Mouse (Mus musculus): ENCODE data around the gene Morf4l1. TPM values are rescaled to one million over a fixed set of nuclear protein-coding genes. Genes with fewer than 3 reads are reported as not detected.

Morf4l1 gene
- total and polyA plus RNA-seq, 3 experiments = 118 to 219 (median 172) TPM

- no peak for DNase-seq (ENCODE audit: low spot score)
- Histone ChIP-seq H3K9me3 (replicated peaks) (peaks cover 12% of the 10 kb centered on the region), H3K4me1 (ENCODE audit: insufficient read depth, low read depth, low read length) (no peaks in the 10 kb centered on the region), H3K27me3 (ENCODE audit: insufficient read depth, low read length) (no peaks in the 10 kb centered on the region), H3K4me3 (ENCODE audit: low read depth, low read length) (no peak overlapping the region), H3K36me3 (replicated peaks) (no peaks in the 10 kb centered on the region)
- TF ChIP-seq TAL1 (conservative IDR thresholded peaks at IDR 0.05; ENCODE audit: low read depth, low read length) (no peak), CTCF (IDR thresholded peaks at IDR 0.05; ENCODE audit: low read depth, low read length) (no peak), POLR2AphosphoS5 (IDR thresholded peaks at IDR 0.05; ENCODE audit: insufficient replicate concordance, low read depth, low read length) (no peak), GATA2 (IDR thresholded peaks at IDR 0.05; ENCODE audit: borderline replicate concordance, low read depth, low read length) (no peak), GATA1 (IDR thresholded peaks at IDR 0.05; ENCODE audit: borderline replicate concordance, low read length) (no peak)
- ATAC-seq (ENCODE audit: extremely low read depth, insufficient number of reproducible peaks, low FRiP score, poor library complexity, severe bottlenecking) = no peak
Observed at GRCm38 (mm10) chr9:90056716-90057115, 57.9 kb downstream of the Morf4l1 start.

DNA sequence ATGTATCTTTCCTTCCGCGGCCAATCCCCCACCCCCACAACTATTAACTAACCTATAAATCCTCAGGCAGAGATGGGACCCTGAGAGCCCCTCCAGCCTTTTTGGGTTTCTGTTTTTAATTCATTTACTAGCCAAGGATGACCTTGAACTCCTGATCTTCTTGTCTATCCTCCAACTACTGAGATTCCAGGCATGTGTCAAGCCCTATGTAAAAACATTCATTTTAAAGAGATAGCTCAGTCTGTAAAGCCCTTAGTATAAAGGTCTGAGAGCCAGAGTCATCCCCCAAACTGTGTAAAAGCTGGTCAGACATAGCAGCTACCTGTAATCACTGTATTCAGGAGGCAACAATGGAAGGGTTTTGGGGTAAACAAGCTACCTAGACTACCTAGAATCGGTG is 58.7 kb downstream of the Morf4l1 start:
- ATAC-seq (ENCODE audit: extremely low read depth, insufficient number of reproducible peaks, low FRiP score, poor library complexity, severe bottlenecking) (no peak), DNase-seq (ENCODE audit: low spot score) (no peak)
- H3K9me3 ChIP-seq (replicated peaks) = peaks cover 13% of the 10 kb centered on the region
- no peak for TF ChIP-seq TAL1 (conservative IDR thresholded peaks at IDR 0.05; ENCODE audit: low read depth, low read length)
- no peak for TF ChIP-seq POLR2AphosphoS5 (IDR thresholded peaks at IDR 0.05; ENCODE audit: insufficient replicate concordance, low read depth, low read length)
- TF ChIP-seq CTCF (IDR thresholded peaks at IDR 0.05; ENCODE audit: low read depth, low read length) = no peak
- H3K4me1 ChIP-seq (ENCODE audit: insufficient read depth, low read depth, low read length) = no peaks in the 10 kb centered on the region
- H3K36me3 ChIP-seq (replicated peaks) = no peaks in the 10 kb centered on the region
- no peaks in the 10 kb centered on the region for H3K27me3 ChIP-seq (ENCODE audit: insufficient read depth, low read length)
- H3K4me3 ChIP-seq (ENCODE audit: low read depth, low read length) = no peak overlapping the region

DNA sequence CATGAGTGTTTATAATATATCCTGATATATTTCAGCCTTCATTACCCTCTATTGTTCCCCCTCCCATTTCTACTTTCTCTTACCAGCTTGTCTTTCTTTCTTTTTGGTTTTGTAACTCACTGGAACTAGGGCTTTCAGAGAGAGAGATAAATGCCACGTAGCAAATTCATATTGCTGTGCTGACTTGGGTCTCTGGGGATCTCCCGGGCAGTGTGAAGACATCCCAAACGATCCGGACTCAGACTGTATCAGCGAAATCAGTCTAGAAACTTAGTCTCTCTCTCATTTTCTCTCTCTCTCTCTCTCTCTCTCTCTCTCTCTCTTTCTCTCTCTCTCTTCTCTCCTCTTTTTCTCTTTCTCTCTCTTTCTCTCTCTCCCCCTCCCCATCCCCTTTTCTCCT is 59.2 kb downstream of the Morf4l1 start:
- no peak for DNase-seq (ENCODE audit: low spot score)
- Histone ChIP-seq H3K4me1 (ENCODE audit: insufficient read depth, low read depth, low read length) (no peaks in the 10 kb centered on the region), H3K9me3 (replicated peaks) (peaks cover 17% of the 10 kb centered on the region), H3K36me3 (replicated peaks) (no peaks in the 10 kb centered on the region), H3K27me3 (ENCODE audit: insufficient read depth, low read length) (no peaks in the 10 kb centered on the region), H3K4me3 (ENCODE audit: low read depth, low read length) (no peak overlapping the region)
- no peak for TF ChIP-seq TAL1 (conservative IDR thresholded peaks at IDR 0.05; ENCODE audit: low read depth, low read length)
- no peak for TF ChIP-seq GATA1 (IDR thresholded peaks at IDR 0.05; ENCODE audit: borderline replicate concordance, low read length)
- no peak for TF ChIP-seq GATA2 (IDR thresholded peaks at IDR 0.05; ENCODE audit: borderline replicate concordance, low read depth, low read length)
- no peak for TF ChIP-seq CTCF (IDR thresholded peaks at IDR 0.05; ENCODE audit: low read depth, low read length)
- no peak for TF ChIP-seq POLR2AphosphoS5 (IDR thresholded peaks at IDR 0.05; ENCODE audit: insufficient replicate concordance, low read depth, low read length)
- no peak for ATAC-seq (ENCODE audit: extremely low read depth, insufficient number of reproducible peaks, low FRiP score, poor library complexity, severe bottlenecking)

GRCm38 (mm10) chr9:90054371-90055145 is 60.0 kb downstream of the Morf4l1 start:
- Histone ChIP-seq H3K36me3 (replicated peaks) (no peaks in the 10 kb centered on the region), H3K9me3 (replicated peaks) (peaks cover 17% of the 10 kb centered on the region), H3K4me1 (ENCODE audit: insufficient read depth, low read depth, low read length) (no peaks in the 10 kb centered on the region), H3K27me3 (ENCODE audit: insufficient read depth, low read length) (no peaks in the 10 kb centered on the region), H3K4me3 (ENCODE audit: low read depth, low read length) (no peak overlapping the region)
- no peak for DNase-seq (ENCODE audit: low spot score)
- TF ChIP-seq TAL1 (conservative IDR thresholded peaks at IDR 0.05; ENCODE audit: low read depth, low read length) (no peak), POLR2AphosphoS5 (IDR thresholded peaks at IDR 0.05; ENCODE audit: insufficient replicate concordance, low read depth, low read length) (no peak)
- no peak for ATAC-seq (ENCODE audit: extremely low read depth, insufficient number of reproducible peaks, low FRiP score, poor library complexity, severe bottlenecking)

- no peaks in the 10 kb centered on the region for H3K4me1 ChIP-seq (ENCODE audit: insufficient read depth, low read depth, low read length)
- H3K36me3 ChIP-seq (replicated peaks) = no peaks in the 10 kb centered on the region
- no peak within 1 kb of the TSS for H3K4me3 ChIP-seq (ENCODE audit: low read depth, low read length)
- H3K27me3 ChIP-seq (ENCODE audit: insufficient read depth, low read length) = no peaks in the 10 kb centered on the region
- peaks cover 17% of the 10 kb centered on the region for H3K9me3 ChIP-seq (replicated peaks)
- no peak for ATAC-seq (ENCODE audit: extremely low read depth, insufficient number of reproducible peaks, low FRiP score, poor library complexity, severe bottlenecking)
- TF ChIP-seq GATA2 (IDR thresholded peaks at IDR 0.05; ENCODE audit: borderline replicate concordance, low read depth, low read length) = no peak
- TF ChIP-seq TAL1 (conservative IDR thresholded peaks at IDR 0.05; ENCODE audit: low read depth, low read length) = no peak
- no peak for TF ChIP-seq GATA1 (IDR thresholded peaks at IDR 0.05; ENCODE audit: borderline replicate concordance, low read length)
- TF ChIP-seq POLR2AphosphoS5 (IDR thresholded peaks at IDR 0.05; ENCODE audit: insufficient replicate concordance, low read depth, low read length) = no peak
- no peak for TF ChIP-seq CTCF (IDR thresholded peaks at IDR 0.05; ENCODE audit: low read depth, low read length)
- DNase-seq (ENCODE audit: low spot score) = no peak
Observed at GRCm38 (mm10) chr9:90053852-90054251, 60.7 kb downstream of the Morf4l1 start, which contains the start of gene Ctsh. TSS of gene Ctsh (plus strand) at chr9:90054152.

DNA sequence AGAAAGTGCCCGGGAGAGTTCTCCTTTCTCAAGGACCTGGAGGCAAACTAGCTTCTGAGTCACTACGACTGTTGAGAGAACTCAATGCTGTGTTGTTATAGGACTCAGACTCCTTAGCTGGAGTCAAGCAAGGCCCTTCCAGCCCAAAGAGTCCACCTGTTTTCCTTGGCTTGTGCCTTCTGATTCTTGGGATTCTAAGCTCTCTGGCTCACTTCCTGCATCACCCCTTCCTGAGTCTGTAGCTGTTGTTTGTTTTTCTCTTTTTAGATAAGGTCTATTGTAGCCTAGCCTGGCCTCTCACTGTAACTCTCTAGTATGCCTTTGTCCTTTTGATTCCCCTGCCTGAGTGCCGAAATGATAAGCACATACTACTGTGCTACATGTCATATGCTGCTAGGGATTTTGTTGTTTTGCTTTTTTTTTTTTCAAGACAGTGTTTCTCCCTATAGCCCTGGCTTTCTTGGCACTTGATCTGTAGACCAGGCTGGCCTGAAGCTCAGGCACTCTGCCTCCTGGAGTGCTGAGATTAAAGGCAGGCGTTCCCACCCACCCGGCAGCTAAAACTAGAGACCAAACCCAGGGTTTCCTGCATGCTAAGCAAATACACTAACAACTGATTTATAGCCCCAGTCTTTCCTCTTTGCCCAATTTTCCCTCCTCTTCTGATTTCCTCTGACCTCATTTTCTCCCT is 66.5 kb downstream of the Morf4l1 start:
- no peaks in the 10 kb centered on the region for H3K27me3 ChIP-seq (ENCODE audit: insufficient read depth, low read length)
- no peak for ATAC-seq (ENCODE audit: extremely low read depth, insufficient number of reproducible peaks, low FRiP score, poor library complexity, severe bottlenecking)
- TF ChIP-seq TAL1 (conservative IDR thresholded peaks at IDR 0.05; ENCODE audit: low read depth, low read length) (no peak), GATA1 (IDR thresholded peaks at IDR 0.05; ENCODE audit: borderline replicate concordance, low read length) (no peak), POLR2AphosphoS5 (IDR thresholded peaks at IDR 0.05; ENCODE audit: insufficient replicate concordance, low read depth, low read length) (no peak), CTCF (IDR thresholded peaks at IDR 0.05; ENCODE audit: low read depth, low read length) (no peak), GATA2 (IDR thresholded peaks at IDR 0.05; ENCODE audit: borderline replicate concordance, low read depth, low read length) (no peak)
- no peaks in the 10 kb centered on the region for H3K4me1 ChIP-seq (ENCODE audit: insufficient read depth, low read depth, low read length)
- no peak overlapping the region for H3K4me3 ChIP-seq (ENCODE audit: low read depth, low read length)
- H3K36me3 ChIP-seq (replicated peaks) = no peaks in the 10 kb centered on the region
- no peak for DNase-seq (ENCODE audit: low spot score)
- H3K9me3 ChIP-seq (replicated peaks) = peaks cover 11% of the 10 kb centered on the region
